Mouse (Mus musculus) cortical plate, adult 2 months (tissue): ENCODE results near the gene Cab39.
A peak's percentile ranks its signal among the peaks of the same experiment; 100 is the strongest.

Experiments used
- CTCF ChIP-seq: fragments of 200-500 bp; IDR thresholded peaks from 2 replicates; pipeline ENCODE4 v1.5.1; 2011; ENCODE audit warnings: mild to moderate bottlenecking, control low read depth, low read length; ENCODE audit not compliant: insufficient read depth; ENCODE audit errors: extremely low read depth
- POLR2A ChIP-seq: fragments of 200-500 bp; IDR thresholded peaks from 2 replicates; pipeline ENCODE4 v1.6.1; 2011; ENCODE audit warnings: mild to moderate bottlenecking, low read length, control low read depth; ENCODE audit not compliant: insufficient read depth; ENCODE audit errors: extremely low read depth

GRCm38 (mm10) chr1:85895391-85895837 is 102.2 kb downstream of the Cab39 start:
- TF ChIP-seq POLR2A: peak; percentile 27; the same call in 1 of the 2 replicates
- TF ChIP-seq CTCF: peak; percentile 39; the same call in 1 of the 2 replicates
